Mouse (Mus musculus) cerebellum, adult 9-11 months (tissue): ENCODE results near the gene Fndc8.

Experiments used
- DNase-seq: peaks from one replicate; pipeline ENCODE4 v3.0.0; 2022

Fndc8 gene

DNA sequence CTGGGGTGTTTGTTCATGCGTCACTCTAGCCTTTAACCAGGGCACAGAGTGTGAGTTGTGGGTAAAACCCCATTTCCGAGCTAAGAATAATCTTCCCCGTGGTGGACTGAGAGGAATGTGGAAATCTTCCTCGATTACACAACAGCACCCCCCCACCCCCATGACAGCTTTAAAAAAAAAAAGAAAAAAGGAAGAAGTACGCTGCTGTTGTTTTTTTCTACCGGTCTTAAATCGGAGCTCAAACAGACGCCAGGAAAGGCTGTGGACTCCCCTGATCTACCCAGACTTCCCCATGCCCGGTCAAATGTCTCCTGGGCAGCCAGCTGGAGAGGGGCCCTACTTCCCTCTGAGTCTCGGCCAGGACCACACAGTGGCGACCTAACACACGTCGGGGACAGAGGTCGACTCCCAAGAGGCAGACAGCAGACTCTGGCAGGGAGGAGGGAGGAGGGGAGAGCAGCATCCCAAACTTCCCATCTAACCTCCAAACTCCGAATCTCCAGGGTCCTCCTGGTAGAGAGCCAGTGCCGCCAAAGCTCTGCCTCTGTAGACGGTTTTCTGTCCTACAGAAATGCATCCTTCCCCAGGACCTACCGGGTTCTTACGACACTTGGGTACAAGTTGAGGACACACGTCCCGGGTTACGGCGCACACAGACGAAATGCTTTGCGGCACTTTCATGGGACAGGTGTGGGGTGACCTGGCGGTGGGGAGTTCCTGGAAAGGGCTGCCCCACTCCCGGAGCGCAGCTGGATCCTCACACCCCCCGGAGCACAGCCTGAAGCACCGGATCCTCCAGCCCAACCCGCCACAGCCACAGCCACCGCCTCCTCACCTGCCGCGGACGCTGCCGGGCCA is 21.5 kb upstream of the Fndc8 start:
- DNase-seq = peak; percentile 72

DNA sequence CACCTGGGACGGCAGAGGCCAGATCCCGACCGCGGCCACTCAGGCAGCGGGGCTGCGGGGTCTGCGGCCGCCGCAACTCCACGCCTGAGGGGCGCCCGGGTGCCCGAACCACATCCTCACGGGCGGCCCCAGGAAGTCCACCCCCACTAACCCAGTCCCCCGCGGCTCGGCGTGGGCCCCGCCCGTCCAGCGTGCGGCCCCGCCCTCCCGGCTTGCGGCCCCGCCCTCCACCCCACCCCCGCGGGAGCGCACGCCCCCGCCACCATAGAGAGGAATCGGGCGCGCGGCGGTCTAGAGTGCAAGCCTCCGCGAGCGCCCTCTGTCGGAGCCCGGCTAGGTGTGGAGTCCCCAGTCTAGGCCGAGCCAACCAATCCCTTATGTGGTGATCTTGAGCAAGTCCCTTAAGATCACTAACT is 20.9 kb upstream of the Fndc8 start, which contains the start of gene Rffl:
TSS of gene Rffl (minus strand) at position 180 of the 416 bp plus-strand sequence.
- DNase-seq = peak; percentile 87

DNA sequence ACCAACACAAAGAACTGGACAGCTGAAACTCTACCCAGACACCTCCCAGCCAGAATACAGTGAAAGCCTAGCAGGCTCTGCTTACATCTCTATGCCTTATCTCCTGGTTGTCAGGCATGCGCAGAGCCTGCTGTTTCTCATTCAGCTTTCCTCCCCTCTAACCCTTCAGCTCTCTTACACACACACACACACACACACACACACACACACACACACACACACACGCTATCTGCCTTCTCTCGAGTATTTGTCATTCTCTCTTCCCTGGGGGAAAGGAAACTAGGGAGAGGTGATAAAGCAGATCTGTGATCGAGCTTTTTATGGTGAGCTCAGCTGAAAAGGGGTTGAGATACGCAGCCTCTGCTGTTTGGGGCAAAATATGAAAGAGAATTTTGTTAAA is 17.0 kb upstream of the Fndc8 start:
- no peak for DNase-seq

DNA sequence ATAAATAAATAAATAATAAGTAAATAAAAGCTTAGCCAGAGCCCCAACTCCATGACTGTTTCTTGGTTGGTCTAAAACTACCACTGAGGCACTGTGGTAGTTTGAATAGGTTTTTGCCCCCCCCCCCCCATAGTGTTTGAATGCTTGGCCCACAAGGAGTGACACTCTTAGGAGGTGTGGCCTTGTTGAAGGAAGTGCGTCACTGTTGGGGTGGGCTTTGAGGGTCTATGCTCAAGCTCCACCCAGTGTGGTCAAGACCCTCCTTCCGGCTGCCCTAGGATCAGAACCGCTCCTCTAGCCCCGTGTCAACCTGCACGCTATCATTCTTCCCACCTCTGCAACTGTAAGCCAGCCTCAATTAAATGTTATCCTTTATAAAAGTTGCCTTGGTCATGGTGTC is 16.3 kb upstream of the Fndc8 start:
- no peak for DNase-seq

DNA sequence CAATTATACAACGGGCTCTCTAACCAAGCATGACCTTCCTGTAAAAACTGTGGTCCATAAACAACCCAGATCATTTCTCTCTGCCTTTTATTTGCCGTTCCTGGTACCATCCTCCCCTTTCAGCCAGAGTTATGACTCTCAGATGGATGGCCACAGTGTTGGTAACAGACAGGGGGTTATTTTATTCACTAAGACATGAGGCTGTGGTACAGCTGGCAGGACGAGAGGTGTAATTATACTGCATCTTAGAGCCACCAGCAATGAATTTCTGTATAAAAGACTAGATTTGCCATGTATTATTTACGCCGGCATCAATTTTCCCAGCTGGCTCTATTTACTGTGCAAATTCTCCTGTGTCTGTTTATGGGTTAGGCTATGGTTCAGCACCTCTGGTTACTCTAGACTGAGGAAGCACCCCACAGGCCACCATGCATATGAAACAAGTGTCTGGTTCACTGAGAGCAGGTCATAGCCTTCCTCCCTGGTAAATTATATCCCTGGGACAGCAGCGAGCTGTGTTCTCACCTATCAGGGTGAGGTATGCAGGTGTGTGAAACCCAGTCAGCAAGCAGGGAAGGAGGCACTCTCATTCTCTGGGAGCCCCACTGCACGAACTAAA is 14.1 kb upstream of the Fndc8 start:
- DNase-seq = no peak

DNA sequence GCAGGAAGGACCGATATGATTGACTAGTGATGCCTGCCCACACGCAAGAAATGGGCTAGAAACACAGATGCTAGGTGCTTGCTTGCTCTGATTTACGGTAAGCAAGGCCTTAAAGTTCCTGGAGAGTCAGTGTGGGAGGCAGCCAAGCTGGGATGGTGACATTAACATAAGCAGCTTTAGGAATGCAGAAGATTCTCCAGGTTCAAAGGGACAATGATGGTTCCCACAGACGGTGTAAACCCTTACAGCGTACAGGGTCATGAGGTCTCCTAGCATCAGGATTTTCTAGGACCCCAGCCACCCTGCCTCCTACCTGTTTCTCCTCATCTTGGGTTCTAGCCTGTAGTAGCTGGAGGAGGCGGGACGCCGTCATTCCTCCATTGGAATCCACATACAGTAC is 8.7 kb upstream of the Fndc8 start:
- no peak for DNase-seq

DNA sequence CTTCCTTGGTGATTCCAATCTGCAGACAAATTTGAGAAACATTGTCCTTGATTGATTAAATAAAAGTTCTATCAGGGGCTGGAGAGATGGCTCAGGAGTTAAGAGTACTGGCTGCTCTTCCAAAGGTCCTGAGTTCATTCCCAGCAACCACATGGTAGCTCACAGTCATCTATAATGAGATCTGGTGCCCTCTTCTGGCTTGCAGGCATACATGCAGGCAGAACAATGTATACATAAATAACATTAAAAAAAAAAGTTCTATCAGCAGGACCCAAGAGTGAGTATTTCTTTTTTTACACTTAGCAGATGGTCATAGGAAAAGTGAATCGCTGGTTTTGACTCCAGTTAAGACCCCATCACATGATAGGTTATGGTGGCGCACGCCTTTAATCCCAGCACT is 5.4 kb upstream of the Fndc8 start:
- DNase-seq = no peak

DNA sequence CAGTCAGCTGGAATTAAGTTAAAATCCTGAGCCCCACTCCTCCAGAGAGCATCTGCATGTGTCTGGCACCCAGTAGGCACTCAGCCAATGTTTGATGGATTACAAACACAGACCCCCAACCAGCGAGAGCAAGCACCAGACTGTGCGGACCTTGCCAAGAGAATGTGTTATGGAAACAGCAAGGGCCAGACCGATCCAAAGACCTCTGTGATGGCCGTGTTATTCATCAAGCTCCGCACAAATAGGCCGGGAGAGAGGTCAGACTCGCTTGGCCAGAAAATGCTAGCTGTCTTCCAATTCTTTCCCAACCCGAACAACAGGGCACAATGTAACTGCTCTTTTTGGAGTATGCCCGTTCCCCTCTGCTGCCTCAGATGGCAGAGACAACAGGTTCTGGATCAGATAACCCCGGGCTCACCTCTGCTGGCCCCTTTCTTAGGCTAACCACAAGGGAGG is 3.4 kb upstream of the Fndc8 start:
- no peak for DNase-seq

DNA sequence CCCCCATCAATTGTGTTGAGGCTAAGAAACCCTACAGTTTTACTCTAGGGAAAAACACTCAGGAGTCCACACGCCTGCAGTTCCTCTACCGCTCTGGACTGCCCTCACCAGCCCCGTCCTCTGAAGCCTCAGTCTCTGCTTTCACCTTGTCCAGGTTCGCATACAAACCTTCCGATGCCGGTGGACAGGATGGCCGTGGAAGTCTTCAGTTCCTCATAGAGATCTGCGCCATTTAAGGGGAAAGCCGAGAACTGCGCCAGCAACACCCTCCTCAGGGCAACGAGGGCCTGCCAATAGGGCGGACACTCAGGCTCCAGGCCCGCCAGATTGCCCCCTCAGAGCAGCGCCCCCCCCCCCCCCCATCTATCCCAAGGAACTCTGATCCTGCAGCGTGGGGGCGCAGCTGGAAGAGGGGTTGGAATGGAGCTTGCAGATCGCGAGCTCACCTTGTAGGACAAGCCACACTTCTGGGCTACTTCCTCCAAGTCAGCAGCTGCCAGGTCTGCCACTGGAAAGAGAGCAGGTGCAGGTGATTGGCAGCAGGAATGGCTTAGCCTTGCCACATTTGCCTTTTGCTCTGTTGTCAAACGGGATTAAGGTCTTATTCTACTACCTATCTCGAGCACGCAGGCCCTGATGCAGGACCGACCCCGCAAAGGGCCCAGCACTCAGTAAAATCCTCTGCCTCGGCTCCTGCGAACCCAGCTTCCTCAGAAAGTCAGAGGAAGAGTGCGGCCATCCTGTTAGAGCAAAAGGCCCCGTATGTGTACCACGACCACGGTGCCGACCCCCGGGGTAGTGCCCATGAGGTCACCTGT is 2.2 kb upstream of the Fndc8 start:
- peak; percentile 41 for DNase-seq

DNA sequence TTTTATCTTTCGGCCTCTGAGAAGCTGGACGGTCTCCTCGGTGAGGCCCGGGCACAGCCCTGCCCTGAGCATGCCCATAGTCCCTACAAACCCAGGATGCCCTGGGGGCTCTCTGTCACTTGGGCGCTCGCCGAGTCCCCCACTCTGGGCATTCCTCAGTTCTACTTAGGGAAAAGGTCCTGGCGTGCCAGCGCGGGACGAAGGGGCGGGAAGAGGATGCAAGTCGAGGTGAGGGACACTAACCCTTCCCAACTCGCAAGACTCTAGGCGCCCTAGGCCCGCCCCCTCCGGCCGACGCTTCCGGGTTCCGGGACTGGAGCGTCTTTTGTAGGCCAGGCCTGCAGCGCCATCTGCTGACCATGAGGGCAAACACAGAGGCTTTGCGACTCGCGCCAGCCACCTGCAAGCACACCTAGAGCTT is 1.6 kb upstream of the Fndc8 start, which contains the start of gene Rad51d:
TSS of gene Rad51d (minus strand) at position 273 of the 421 bp plus-strand sequence.
- peak; percentile 94 for DNase-seq

DNA sequence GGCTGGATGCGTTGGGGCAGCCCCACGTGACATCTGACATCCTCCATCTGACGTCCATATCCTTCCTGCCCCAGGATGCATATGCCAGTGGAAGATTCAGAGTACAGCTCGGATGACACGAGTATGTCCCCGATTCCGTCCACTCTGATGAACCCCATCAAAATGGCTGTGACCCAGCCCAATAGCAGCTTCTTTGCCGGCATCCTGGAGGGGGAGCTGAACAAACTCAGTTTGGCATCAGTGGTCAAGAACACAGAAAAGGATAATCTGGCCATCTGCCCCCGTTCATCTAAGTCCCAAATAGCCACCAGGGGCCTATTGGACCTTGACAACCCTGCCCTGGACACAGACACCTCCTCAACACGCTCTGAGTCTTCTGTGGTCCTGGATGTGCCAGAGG is 5.6 kb downstream of the Fndc8 start:
- DNase-seq = no peak

DNA sequence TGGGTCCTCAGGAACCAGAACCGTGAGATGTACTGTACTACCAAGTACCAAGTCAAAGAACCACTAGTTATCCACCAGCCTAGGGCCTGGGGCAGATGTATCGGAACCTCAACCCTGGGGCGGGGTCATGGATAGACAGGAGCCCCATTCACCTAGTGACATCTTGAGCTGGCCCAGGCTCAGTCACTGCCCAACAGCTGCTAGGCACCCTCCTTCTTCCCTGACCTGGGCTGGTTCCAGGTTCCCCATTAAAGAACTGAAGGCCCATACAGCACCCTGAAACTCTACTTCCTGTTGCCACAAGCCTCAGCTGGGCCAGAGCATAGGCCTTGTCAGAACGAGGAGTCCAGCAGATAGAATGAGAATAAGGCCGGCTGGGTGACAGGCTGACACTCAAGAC is 7.8 kb downstream of the Fndc8 start:
- no peak for DNase-seq

DNA sequence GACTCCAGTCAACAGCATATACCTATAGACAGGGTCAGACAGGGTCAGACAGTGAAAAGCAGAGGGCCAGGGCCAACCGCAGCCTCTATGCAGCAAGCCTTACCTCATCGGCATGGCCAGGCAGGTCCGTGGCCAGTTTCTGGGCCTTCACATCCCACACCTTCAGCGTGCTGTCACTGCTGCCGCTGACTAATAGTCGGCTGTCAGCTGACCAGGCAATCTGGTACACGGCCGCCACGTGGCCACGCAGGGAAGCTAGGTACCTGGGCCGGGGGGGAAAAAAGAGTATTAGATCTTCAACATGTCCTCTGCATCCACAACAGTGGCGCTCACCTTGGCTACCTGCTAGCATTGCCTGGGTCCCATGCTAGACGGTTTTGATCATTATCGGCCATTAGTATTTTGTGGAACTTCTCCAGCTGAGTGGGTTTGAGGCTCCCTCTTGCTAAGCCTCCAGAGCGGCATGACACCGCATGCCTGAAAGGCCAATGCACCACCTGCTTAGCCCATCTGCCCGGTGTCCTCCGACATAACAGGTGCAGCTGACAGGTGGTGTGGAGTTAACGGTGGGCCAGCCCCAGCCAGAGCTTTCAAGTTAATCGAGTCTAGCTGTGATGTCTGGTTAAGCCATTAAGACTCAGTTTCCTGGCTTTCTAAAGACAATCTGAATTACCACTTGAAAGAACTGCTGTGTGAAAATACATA is 9.8 kb downstream of the Fndc8 start:
- DNase-seq = peak; percentile 80

DNA sequence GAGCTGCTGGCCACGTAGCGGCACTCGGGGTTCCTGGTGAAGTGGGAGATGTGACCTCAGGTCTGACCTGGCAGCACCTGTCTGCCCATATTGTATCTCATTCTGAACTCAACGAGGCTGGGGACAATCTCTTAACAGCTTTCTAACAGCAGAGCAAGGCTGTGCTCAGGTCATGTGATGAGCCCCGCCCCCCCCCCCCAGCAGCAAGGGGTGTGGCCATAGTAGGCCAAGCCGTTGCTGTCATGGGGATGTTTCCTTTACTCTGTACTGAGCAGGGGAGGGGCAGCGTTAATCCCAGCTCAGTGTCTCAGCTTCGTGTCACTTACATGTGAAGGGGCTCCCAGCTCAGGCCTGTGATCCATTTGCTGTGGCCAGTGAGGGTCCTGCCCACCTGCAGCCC is 13.0 kb downstream of the Fndc8 start:
- no peak for DNase-seq

DNA sequence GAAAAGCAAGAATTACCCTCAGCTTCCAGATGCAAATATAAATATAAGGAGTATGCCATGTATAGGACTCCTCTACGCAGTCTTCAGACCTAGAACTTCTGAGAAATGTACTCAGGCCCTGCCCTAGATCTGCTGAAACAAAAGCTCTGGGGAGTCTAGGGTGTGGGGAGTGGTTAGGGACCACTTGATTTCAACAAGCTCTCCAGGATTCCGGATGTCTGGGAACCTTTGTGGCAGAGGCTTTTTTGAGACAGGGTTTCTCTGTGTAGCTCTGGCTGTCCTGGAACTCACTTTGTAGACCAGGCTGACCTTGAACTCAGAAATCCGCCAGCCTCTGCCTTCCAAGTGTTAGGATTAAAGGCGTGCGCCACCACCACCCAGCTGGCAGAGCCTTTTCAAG is 13.9 kb downstream of the Fndc8 start:
- no peak for DNase-seq

DNA sequence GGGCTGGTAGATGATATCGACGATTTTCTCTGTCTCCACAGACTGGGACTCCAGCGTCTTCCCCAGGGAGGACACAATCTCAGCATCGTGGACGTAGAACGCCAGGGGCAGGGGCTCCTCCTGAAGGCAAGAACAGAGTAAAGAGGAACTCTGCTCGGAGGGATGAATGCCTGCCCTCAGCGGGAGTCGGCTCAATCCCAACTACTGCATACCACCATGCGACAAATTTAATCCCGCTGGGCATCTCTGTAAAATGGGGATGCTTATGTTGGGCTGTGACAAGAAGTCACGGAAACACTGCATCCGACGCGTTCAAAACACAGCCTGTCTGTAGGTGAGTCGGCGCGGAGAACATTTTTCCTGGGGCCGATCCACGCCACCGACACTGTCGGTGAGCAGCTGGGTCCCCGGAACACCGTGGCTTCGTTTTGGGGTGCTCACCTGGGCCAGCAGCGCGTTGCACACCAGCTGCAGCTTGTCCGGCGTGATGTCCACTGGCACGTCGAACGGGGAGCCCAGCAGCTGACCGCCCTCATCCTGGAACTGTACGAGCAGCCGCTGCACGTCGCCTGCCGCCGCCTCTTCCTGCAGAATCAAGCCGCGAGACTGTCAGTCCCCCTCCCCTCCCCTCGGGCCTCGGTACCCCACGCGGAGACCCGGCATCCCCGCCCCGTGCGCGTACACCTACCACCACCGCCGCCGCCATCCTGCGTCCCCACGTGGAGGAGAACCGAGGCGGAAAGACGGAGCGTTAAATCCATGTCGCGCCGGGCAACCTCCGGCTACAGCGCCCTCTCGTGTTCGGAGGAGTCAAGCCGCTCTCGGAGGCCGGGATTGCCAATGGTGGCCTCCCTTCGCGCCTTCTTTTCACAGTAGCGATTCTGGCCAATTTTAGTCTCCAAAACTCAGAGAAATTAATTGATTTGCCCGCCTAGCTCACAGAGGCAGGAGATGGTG is 16.0 kb downstream of the Fndc8 start, which contains the start of gene Nle1:
TSS of gene Nle1 (minus strand) at position 761 of the 957 bp plus-strand sequence.
- DNase-seq = peak; percentile 90

DNA sequence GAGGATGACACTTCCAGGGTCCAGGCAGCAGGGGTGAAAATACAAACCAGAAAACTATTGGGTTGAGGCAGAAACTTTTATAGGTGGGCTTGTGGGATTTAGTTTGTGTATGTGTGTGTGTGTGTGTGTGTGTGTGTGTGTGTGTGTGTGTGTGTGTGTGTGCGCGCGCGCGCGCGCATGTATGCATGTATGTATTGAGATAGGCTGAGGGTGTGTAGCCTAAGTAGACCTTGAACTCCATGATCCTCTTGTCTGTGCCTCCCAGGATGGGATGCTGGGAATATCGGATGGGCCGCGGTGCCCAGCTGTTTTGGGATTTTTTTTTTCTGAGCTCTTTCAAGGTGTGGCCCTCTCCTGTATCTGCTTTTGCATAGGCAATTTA is 16.7 kb downstream of the Fndc8 start:
- no peak for DNase-seq

DNA sequence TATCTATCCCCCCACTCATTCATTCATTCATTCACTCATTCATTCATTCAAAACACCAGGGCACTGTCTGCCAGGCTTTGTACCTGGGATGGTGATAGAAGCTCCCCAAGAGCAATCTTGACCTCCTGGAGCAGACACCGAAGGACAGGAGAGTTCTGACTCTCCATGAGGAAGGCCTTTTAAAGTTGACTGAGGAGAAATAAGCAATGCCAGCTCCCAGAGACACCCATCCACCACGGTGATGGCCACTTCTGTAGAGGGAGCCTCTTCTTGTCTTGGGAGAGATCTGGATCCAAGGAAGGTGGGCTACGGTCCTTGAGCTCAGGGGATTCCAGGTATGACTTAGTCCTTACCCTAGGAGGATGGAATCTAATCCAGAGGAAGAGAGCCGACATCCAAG is 18.3 kb downstream of the Fndc8 start, which contains the start of gene Unc45b:
TSS of gene Unc45b (plus strand) at position 301 of the 400 bp plus-strand sequence.
- no peak for DNase-seq

DNA sequence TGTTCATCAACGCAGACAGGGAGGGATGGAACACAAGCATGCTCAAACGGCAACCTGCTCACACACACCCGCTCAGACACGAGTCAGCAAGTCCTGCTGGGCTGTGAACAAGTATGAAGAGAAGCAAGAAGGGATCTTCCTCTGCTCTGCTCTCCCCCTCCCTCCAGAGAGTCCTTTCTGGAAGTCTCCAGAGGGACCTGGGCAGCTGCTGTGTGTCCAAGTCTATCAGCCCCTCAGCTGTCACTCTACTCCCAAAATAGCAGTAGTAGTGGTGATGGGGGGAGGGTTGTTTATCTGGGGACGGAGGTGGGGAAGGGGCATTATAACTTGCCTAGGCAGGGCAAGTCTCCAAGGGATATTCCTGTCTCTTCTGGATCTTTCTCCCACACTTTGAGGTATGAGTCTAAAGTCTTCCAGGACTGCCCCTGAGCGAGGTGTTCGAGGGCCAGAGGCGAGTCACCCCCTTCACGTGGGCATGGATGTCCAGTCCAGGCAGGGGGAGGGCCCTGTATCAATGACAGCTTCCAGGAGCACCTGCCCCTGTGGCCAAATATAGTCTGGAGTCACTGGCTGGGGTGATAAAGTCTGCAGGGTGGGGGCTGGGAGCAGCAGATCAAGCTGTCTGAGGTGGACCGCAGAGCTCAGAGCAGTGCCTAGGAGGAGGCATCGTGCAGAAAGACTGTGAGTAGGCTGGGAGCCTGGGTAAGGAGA is 18.9 kb downstream of the Fndc8 start:
- no peak for DNase-seq

DNA sequence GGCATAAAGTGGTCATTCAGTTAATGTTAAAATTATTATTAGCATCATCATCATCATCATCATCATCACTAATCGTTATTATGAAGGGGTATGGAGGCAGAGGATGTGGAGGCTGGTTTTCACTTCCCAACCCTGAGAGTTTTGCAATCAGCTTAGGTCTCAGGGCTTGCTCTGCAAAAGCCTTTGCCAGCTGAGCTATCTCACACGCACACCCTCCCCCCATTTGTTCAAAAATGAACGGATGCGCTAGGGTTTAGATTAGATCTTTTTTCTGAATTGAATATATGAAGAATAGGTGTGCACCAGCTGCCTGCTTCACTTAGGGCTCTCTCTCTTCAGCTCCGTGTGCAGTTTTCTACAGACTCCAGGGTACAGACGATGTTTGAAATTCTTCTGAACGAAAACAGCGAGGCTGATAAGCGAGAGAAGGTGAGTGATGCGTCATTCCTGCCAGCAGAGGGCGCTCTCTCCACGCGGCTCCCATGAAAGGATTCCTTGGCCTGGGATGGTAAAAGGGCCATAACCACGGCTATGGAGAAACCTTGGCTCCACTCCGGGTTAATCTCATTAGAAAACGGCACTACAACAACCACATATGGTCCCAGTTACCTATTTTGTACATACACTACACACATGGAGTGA is 22.9 kb downstream of the Fndc8 start:
- DNase-seq = peak; percentile 54
